Mouse (Mus musculus) ES-CJ7 (cell line): ENCODE data around the gene Nop56.

ENCODE experiments used
- DNase-seq: peaks from one replicate; pipeline ENCODE4 v3.0.0; 2011; ENCODE audit warnings: low read depth, low spot score

The Nop56 gene

GRCm38 (mm10) chr2:130295331-130296133, 21.3 kb downstream of the Nop56 start:
- no peak for DNase-seq

- no peak for DNase-seq
Measured at GRCm38 (mm10) chr2:130296134-130296745, 22.0 kb downstream of the Nop56 start.

- DNase-seq, result no peak
Measured at GRCm38 (mm10) chr2:130297580-130297979, 23.4 kb downstream of the Nop56 start.

GRCm38 (mm10) chr2:130303014-130303413, 28.8 kb downstream of the Nop56 start:
- DNase-seq, result peak; percentile 82

GRCm38 (mm10) chr2:130327057-130327456, 52.8 kb downstream of the Nop56 start:
- DNase-seq, result no peak
